In genomic region chrX:162736140-162736659, GRCm38 (mm10) we compare ENCODE assay signal across 8 mouse cellular contexts. TPM values are rescaled to one million over a fixed set of nuclear protein-coding genes. Genes with fewer than 3 reads are reported as not detected.
DNase-seq lines count a peak whose midpoint lies in the region; ATAC-seq and TF ChIP-seq lines count a peak whose summit lies in the region.

No protein-coding gene starts in this region.

- peak; percentile 41; the same call in 1 of the 2 replicates for ATAC-seq in forebrain, embryonic 14.5 days
- peak; percentile 95 for ATAC-seq in intestine, embryonic 16.5 days
- ATAC-seq in neural tube, embryonic 11.5 days (ENCODE audit: insufficient read depth, low FRiP score, low TSS enrichment) = no peak

- WGBS in cerebellum, adult 2 months = 19% methylated on average over 9 of the region's 9 CpGs
- WGBS in forebrain, embryonic 14.5 days = 52% methylated on average over 9 of the region's 9 CpGs
- 24% methylated on average over 9 of the region's 9 CpGs for WGBS in intestine, embryonic 16.5 days
- WGBS in neural tube, embryonic 11.5 days = 50% methylated on average over 9 of the region's 9 CpGs

- DNase-seq in layer of hippocampus, adult 2 months (ENCODE audit: low spot score in 2 of 2) = no peak
- DNase-seq in layer of hippocampus, adult 18-20 months (ENCODE audit: low spot score in 2 of 2) = no peak
- DNase-seq in cerebellum, adult 2 months = peak; percentile 17 to 27
- DNase-seq in forebrain, embryonic 14.5 days (ENCODE audit: low spot score) = peak; percentile 22
- DNase-seq in lung, adult 18-20 months = peak; percentile 35 to 72
- peak; percentile 24 for DNase-seq in neural tube, embryonic 11.5 days (ENCODE audit: low spot score)
- DNase-seq in urinary bladder, postnatal 10 days (ENCODE audit: low spot score) = no peak

- H3K4me3 ChIP-seq in layer of hippocampus, adult 2 months = peak overlapping the region; percentile 52
- peak overlapping the region; percentile 63 for H3K4me3 ChIP-seq in cerebellum, adult 2 months (replicated peaks; ENCODE audit: insufficient read depth, low read depth, low read length)
- H3K4me3 ChIP-seq in forebrain, embryonic 14.5 days (ENCODE audit: low read depth, low read length) = peak overlapping the region; percentile 35
- H3K4me3 ChIP-seq in intestine, embryonic 16.5 days (ENCODE audit: low read length) = peak overlapping the region; percentile 46
- peak overlapping the region; percentile 33 for H3K4me3 ChIP-seq in neural tube, embryonic 11.5 days (ENCODE audit: low read depth, low read length)

- peak overlapping the region; percentile 55 for H3K4me2 ChIP-seq in forebrain, embryonic 14.5 days (ENCODE audit: low read length)
- peak overlapping the region; percentile 52 for H3K4me2 ChIP-seq in intestine, embryonic 16.5 days (ENCODE audit: low read depth, low read length)
- peak overlapping the region; percentile 49; the same call in 1 of the 2 replicates for H3K4me2 ChIP-seq in neural tube, embryonic 11.5 days (ENCODE audit: low read depth)

- H3K27me3 ChIP-seq in cerebellum, adult 2 months (ENCODE audit: control insufficient read depth, insufficient read depth, low read length) = no peaks in the 10 kb centered on the region
- H3K27me3 ChIP-seq in forebrain, embryonic 14.5 days (replicated peaks; ENCODE audit: control insufficient read depth, insufficient read depth, low read length) = no peaks in the 10 kb centered on the region
- no peaks in the 10 kb centered on the region for H3K27me3 ChIP-seq in intestine, embryonic 16.5 days (replicated peaks; ENCODE audit: control insufficient read depth, insufficient read depth, low read length)
- H3K27me3 ChIP-seq in neural tube, embryonic 11.5 days (ENCODE audit: control insufficient read depth, insufficient read depth, low read length) = no peaks in the 10 kb centered on the region

- TF ChIP-seq POLR2A in cerebellum, adult 2 months (IDR thresholded peaks at IDR 0.05; ENCODE audit: borderline replicate concordance, insufficient read depth, low read length) = no peak

- peak overlapping the region; percentile 58 for H3K9ac ChIP-seq in forebrain, embryonic 14.5 days (ENCODE audit: low read length)
- peak overlapping the region; percentile 58 for H3K9ac ChIP-seq in intestine, embryonic 16.5 days (ENCODE audit: low read depth, low read length)
- no peak overlapping the region for H3K9ac ChIP-seq in neural tube, embryonic 11.5 days (ENCODE audit: low read length)

- no peak for TF ChIP-seq CTCF in layer of hippocampus, adult 2 months (conservative IDR thresholded peaks at IDR 0.05)
- TF ChIP-seq CTCF in cerebellum, adult 2 months (IDR thresholded peaks at IDR 0.05; ENCODE audit: borderline replicate concordance, insufficient read depth, low read depth, low read length) = no peak

- H3K36me3 ChIP-seq in forebrain, embryonic 14.5 days (ENCODE audit: control insufficient read depth, insufficient read depth, low read length) = no peaks in the 10 kb centered on the region
- no peaks in the 10 kb centered on the region for H3K36me3 ChIP-seq in intestine, embryonic 16.5 days (ENCODE audit: control insufficient read depth, insufficient read depth, low read length)
- no peaks in the 10 kb centered on the region for H3K36me3 ChIP-seq in neural tube, embryonic 11.5 days (ENCODE audit: control insufficient read depth, insufficient read depth, low read length)

- no peaks in the 10 kb centered on the region for H3K9me3 ChIP-seq in forebrain, embryonic 14.5 days (replicated peaks; ENCODE audit: control insufficient read depth, low read length)
- no peaks in the 10 kb centered on the region for H3K9me3 ChIP-seq in intestine, embryonic 16.5 days (ENCODE audit: control insufficient read depth, low read length)
- no peaks in the 10 kb centered on the region for H3K9me3 ChIP-seq in neural tube, embryonic 11.5 days (ENCODE audit: control insufficient read depth, low read length)

- peaks cover 2% of the 10 kb centered on the region; the same call in 1 of the 2 replicates for H3K4me1 ChIP-seq in cerebellum, adult 2 months (ENCODE audit: control insufficient read depth, insufficient read depth, low read length)
- H3K4me1 ChIP-seq in forebrain, embryonic 14.5 days (ENCODE audit: control insufficient read depth, insufficient read depth, low read length) = no peaks in the 10 kb centered on the region
- no peaks in the 10 kb centered on the region for H3K4me1 ChIP-seq in intestine, embryonic 16.5 days (ENCODE audit: control insufficient read depth, insufficient read depth, low read length)
- H3K4me1 ChIP-seq in neural tube, embryonic 11.5 days (ENCODE audit: control insufficient read depth, insufficient read depth, low read length) = no peaks in the 10 kb centered on the region

- peak overlapping the region; percentile 95 for H3K27ac ChIP-seq in layer of hippocampus, adult 2 months
- peak overlapping the region; percentile 93 for H3K27ac ChIP-seq in cerebellum, adult 2 months (ENCODE audit: insufficient read depth, low read length)
- peak overlapping the region; percentile 27; the same call in 1 of the 2 replicates for H3K27ac ChIP-seq in forebrain, embryonic 14.5 days (ENCODE audit: low read depth, low read length)
- peak overlapping the region; percentile 94 for H3K27ac ChIP-seq in intestine, embryonic 16.5 days (ENCODE audit: low read length)
- H3K27ac ChIP-seq in neural tube, embryonic 11.5 days (ENCODE audit: low read depth, low read length) = no peak overlapping the region

RNA-seq across cellular contexts. Expression of gene Rbbp7, which starts 24.0 kb away (rescaled TPM):
- 100 to 1,000 TPM; 157 to 166 TPM for total RNA-seq in layer of hippocampus, adult 2 months (2021)
- 100 to 1,000 TPM; 155 to 163 TPM for total RNA-seq in layer of hippocampus, adult 18-20 months (2021)
- 109 and 111 TPM in 2 replicates for polyA plus RNA-seq in cerebellum, adult 2 months (2012; rRNA removed)
- polyA plus RNA-seq in forebrain, embryonic 14.5 days (2014; fragmentation: Nextera tagmentation; extraction: Ambion mirVana) = 232 and 256 TPM in 2 replicates
- polyA plus RNA-seq in intestine, embryonic 16.5 days (2015; fragmentation: Nextera tagmentation; extraction: Ambion mirVana) = 909 and 942 TPM in 2 replicates
- 325 and 326 TPM in 2 replicates for polyA plus RNA-seq in neural tube, embryonic 11.5 days (2014; fragmentation: Nextera tagmentation; extraction: Ambion mirVana)

Comparison
In these comparisons a context has a peak if more than half of its experiments do, and no peak if none do; other contexts are left out.
1. DNase-seq: peak in cerebellum, adult 2 months (2 of 2), forebrain, embryonic 14.5 days (single experiment), lung, adult 18-20 months (2 of 2) and neural tube, embryonic 11.5 days (single experiment); none in layer of hippocampus, adult 2 months (0 of 2), layer of hippocampus, adult 18-20 months (0 of 2) and urinary bladder, postnatal 10 days (single experiment).
2. Peak in every context shown above with its lines, with median percentiles within 50 percentile points of each other: H3K4me3 ChIP-seq and H3K4me2 ChIP-seq.